Comparison of ENCODE assay signal across 25 mouse cellular contexts in the genomic region with DNA sequence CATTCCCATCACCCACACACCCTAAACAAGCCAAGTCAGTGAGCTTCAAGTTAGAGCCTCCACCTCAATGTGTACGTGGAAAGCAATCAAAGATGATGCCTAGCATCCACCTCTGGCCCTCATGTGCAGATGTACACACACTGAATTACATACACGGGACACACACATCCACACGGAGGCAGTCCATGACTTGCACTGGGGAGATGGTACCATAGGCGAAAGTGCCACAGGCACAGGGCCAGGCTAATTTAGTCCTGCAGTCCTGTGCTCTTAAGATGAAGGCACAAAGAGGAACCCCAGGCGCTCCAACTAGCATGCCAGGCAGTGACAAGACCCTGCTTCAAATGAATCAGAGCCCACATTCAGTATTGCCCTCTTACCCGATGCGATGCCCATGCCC.
"Had no signal": no experiment of that assay in that cellular context is flagged by ENCODE, and none has a peak within 500 bp of the region (broad histone marks: within the 10 kb centered on the region; RNA-seq: fewer than 3 reads in every experiment).

No protein-coding gene starts in this region.

- DNase-seq: gastrocnemius, adult 2 months; gastrocnemius, postnatal 10 days; gastrocnemius, postnatal 25 days; kidney, adult 18-20 months; kidney, adult 8-10 months; kidney, postnatal 10 days; kidney, postnatal 25 days; kidney, postnatal 4 days; liver; liver, embryonic 13.5 days; liver, postnatal 0 days; lung, adult 2 months had no signal

- H3K4me3 ChIP-seq: gastrocnemius, adult 2 months; hindbrain, embryonic 10.5 days; hindbrain, embryonic 12.5 days; intestine, embryonic 15.5 days; layer of hippocampus, adult 2 months; left cerebral cortex, adult 2 months; limb, embryonic 10.5 days; limb, embryonic 12.5 days; liver, embryonic 13.5 days; liver, embryonic 15.5 days had no signal

- H3K27ac ChIP-seq: gastrocnemius, adult 2 months; hindbrain, embryonic 10.5 days; hindbrain, embryonic 12.5 days; hindbrain, embryonic 14.5 days; intestine, embryonic 15.5 days; layer of hippocampus, adult 2 months; left cerebral cortex, adult 2 months; limb, embryonic 10.5 days; limb, embryonic 12.5 days; liver, embryonic 13.5 days; liver, embryonic 15.5 days had no signal

- H3K27me3 ChIP-seq: hindbrain, embryonic 12.5 days; intestine, embryonic 15.5 days; limb, embryonic 12.5 days; liver, embryonic 13.5 days; liver, embryonic 15.5 days had no signal

- H3K9me3 ChIP-seq: hindbrain, embryonic 12.5 days; intestine, embryonic 15.5 days; limb, embryonic 10.5 days; limb, embryonic 12.5 days; liver, embryonic 13.5 days; liver, embryonic 15.5 days had no signal

- H3K4me1 ChIP-seq: hindbrain, embryonic 10.5 days; hindbrain, embryonic 12.5 days; intestine, embryonic 15.5 days; limb, embryonic 10.5 days; limb, embryonic 12.5 days; liver, embryonic 13.5 days had no signal

- H3K9ac ChIP-seq: hindbrain, embryonic 12.5 days; hindbrain, embryonic 14.5 days; intestine, embryonic 15.5 days; limb, embryonic 12.5 days; liver, embryonic 13.5 days; liver, embryonic 15.5 days; liver, postnatal 0 days had no signal

- H3K4me2 ChIP-seq: hindbrain, embryonic 12.5 days; hindbrain, embryonic 14.5 days; intestine, embryonic 15.5 days; limb, embryonic 12.5 days; liver, embryonic 11.5 days; liver, embryonic 13.5 days; liver, embryonic 15.5 days had no signal

- ATAC-seq: hindbrain, embryonic 16.5 days; inflammation-experienced regulatory T-cells, adult 6 months; intestine, embryonic 15.5 days; intestine, postnatal 0 days; liver, postnatal 0 days had no signal
